Mouse (Mus musculus) heart, adult 11 months (tissue): ENCODE results near the gene Vmn1r205.
"Not testable (repeated sequence)": the region's sequence is repeated elsewhere in the genome, so short reads cannot be mapped to it uniquely, and the experiment has no call there.

ENCODE experiments used
- DNase-seq: peaks from one replicate; pipeline ENCODE4 v3.0.0; 2022

Vmn1r205 gene

DNA sequence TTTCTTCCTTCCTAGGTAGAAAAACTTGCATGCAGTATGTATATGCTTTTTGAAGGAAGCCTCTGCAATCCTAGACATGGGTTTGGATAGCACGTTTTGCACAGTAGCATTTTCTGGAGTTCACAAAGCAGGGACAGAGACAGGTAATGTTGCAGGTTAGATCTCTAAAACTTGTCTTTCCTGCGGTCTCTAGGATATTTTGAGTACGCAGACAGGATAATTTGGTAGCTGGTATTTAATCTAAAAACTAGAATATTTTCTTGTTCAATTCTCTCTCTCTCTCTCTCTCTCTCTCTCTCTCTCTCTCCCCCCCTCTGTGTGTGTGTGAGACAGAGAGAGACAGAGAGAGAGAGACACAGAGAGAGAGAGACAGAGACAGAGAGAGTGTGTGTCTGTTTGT lies at the start of gene Vmn1r205:
Gene Vmn1r205 (minus strand): TSS at position 101 of the 400 bp plus-strand sequence.
- DNase-seq, result no peak

DNA sequence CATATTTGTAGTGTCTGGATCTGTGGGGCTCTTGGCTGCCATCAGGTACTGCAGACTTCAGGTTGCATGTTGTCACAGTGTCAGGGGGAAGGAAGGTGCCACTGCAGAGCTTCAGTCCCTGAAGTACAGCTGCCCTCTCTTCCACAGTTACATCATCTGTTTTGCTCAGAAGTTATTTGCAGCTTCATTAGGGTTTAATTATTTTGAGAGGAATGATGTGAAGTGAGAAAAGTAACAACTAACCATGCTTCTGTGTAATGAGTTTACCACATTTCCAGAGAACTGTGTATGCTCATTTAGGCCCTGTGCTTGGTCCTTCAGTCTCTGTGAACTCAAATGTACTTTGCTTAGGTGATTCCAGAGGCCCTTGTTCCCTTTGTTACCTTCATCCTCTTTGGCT lies 31.4 kb upstream of the Vmn1r205 start, which contains the start of gene Vmn1r206:
Gene Vmn1r206 (minus strand): TSS at position 101 of the 400 bp plus-strand sequence.
- DNase-seq, result not testable (repeated sequence)

DNA sequence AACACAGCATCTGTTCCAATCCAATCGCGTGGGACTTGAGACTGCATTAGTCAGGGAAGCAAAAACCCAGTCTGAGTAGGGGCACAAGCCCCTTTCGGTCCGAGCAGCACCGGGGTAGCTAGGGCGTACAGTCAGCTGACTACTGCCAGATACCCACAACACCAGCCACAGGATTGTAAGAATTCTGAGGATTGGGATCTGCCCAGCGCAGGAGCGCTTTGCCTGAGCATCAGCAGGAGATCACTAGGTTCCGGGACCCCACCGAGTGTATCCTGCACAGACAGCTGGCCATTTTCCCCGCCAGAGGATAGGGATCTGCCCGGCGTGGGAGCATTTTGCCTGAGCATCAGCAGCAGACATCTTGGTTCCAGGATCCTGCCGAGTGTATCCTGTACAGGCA lies 9.5 kb downstream of the Vmn1r205 start:
- DNase-seq, result not testable (repeated sequence)

DNA sequence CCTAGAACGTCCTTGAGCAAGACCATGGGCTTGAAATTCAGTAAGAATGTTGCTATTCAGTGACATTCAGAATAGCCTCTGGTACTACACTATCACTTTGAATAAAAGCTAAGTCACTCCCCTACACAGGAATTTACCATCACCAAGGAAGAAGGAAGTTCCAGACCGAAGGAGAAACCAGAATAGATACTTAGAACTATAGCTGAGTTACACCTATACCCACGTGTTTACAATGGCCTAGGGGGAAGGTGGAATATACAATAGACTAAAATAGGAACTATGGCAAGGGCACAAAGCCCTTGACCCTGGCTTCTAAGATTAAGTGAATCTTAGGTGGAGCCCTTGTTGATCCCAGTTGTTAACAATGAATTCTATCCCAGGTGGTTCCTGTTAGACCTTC lies 17.9 kb downstream of the Vmn1r205 start:
- DNase-seq, result not testable (repeated sequence)

DNA sequence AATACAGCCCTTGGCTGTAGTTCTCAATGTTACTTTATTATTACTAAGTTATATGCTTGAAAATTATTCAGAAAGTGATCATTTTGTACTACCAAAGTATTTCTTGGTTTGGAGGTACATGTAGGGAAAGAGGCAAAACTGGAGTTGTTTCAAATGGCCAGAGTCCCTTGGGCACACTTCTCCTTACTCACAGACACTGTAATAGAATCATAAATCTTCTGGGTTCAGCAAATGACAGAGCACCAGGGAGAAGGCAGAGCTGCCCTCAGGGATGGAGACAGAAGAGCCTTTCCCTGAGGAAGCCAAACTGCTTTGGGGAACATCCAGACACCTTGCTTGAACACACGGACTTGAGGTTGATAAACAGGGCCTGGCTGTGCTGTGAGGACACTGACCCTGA lies 39.9 kb downstream of the Vmn1r205 start, which contains the start of gene Vmn1r204:
Gene Vmn1r204 (plus strand): TSS at position 301 of the 400 bp plus-strand sequence.
- not testable (repeated sequence) for DNase-seq
